ENCODE assay signal across 14 mouse cellular contexts in the genomic region with DNA sequence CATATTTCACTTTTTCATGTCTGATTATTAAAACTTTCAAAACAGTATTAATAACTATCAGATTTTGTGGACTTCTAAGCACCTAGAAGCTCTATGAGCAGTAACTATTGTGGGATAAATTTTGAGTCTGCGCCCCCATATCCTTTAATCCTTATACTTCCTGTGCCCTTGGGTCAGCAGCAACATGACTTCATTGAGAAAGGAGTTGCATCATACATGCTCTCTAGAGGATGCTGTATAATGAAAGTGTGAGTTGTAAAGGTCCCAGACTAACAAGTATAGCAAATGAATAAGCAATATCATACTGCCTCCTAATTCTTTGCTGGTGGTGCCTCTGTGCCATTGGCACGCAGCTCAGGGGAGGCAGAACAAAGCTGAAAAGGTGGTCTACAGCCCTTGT.
"Had no signal": no experiment of that assay in that cellular context is flagged by ENCODE, and none has a peak within 500 bp of the region (broad histone marks: within the 10 kb centered on the region; RNA-seq: fewer than 3 reads in every experiment).

No protein-coding gene starts in this region.

- H3K27me3 ChIP-seq: midbrain, embryonic 12.5 days; neural tube, embryonic 12.5 days; stomach, embryonic 15.5 days had no signal

- DNase-seq: lung, adult 18-20 months; lung, embryonic 14.5 days; lung, postnatal 10 days; lung, postnatal 4 days; midbrain, embryonic 14.5 days; right cerebral cortex, postnatal 14 days; thymus, adult 18-20 months; thymus, postnatal 14 days; thymus, postnatal 36 days had no signal

- ATAC-seq: midbrain, embryonic 16.5 days had no signal

- H3K9ac ChIP-seq: lung, embryonic 14.5 days; midbrain, embryonic 12.5 days; neural tube, embryonic 12.5 days; stomach, embryonic 15.5 days had no signal

- H3K36me3 ChIP-seq: midbrain, embryonic 10.5 days; midbrain, embryonic 12.5 days; neural tube, embryonic 12.5 days; stomach, embryonic 15.5 days had no signal

- H3K4me3 ChIP-seq: midbrain, embryonic 10.5 days; midbrain, embryonic 12.5 days; neural tube, embryonic 12.5 days; stomach, embryonic 15.5 days had no signal

- H3K27ac ChIP-seq: midbrain, embryonic 10.5 days; midbrain, embryonic 12.5 days; neural tube, embryonic 12.5 days; stomach, embryonic 15.5 days had no signal

- H3K4me1 ChIP-seq: midbrain, embryonic 10.5 days; midbrain, embryonic 12.5 days; neural tube, embryonic 12.5 days; stomach, embryonic 15.5 days had no signal

- H3K4me2 ChIP-seq: lung, embryonic 14.5 days; midbrain, embryonic 12.5 days; neural tube, embryonic 12.5 days; stomach, embryonic 15.5 days had no signal

- H3K9me3 ChIP-seq: midbrain, embryonic 10.5 days; midbrain, embryonic 12.5 days; neural tube, embryonic 12.5 days; stomach, embryonic 15.5 days had no signal
